Mouse (Mus musculus): Measurements from ENCODE around the gene Gm28308. TPM values are rescaled to one million over a fixed set of nuclear protein-coding genes. Genes with fewer than 3 reads are reported as not detected.

Gm28308 gene
- total and polyA plus RNA-seq, 2 experiments from 2014 or later = 2.2 TPM; not detected in 1

DNA sequence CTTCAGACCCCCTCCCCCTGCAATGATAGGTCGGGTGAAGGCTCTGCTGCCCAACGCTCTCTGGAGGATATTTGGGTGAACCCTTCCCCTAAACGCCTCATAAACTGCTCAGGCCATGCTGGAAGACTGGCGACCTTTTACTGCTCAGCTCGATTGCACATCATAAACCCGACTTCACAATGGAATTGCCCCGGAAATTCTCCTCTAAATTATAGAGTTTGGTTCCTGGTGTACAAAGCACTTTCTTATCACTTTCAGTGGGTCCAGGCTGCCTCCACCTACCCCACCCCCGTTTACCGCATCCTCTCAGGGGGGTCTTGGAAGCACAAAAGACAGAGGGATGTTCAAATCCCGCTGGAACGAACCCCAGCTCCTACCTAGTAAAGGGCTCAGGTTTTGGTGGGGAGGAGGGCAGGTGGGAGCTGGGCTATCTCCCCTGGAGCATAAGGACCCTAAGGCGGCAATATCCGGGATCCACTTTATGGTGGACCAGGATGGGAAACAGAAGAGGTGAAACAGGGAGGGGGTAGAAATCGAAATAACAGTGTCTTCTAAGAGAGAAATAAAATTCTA is 5.6 kb upstream of the Gm28308 start:
- WGBS = 8% methylated on average over 14 of the region's 14 CpGs
- Histone ChIP-seq H3K9me3 (ENCODE audit: low read length) (no peaks in the 10 kb centered on the region), H3K9ac (replicated peaks; ENCODE audit: low read length) (no peak overlapping the region), H3K4me2 (ENCODE audit: low read depth, low read length) (no peak overlapping the region), H3K4me3 (ENCODE audit: low read length) (no peak overlapping the region), H3K36me3 (ENCODE audit: insufficient read depth, low read length) (no peaks in the 10 kb centered on the region), H3K27me3 (ENCODE audit: insufficient read depth, low read length) (peaks cover 96% of the 10 kb centered on the region), H3K27ac (no peak overlapping the region), H3K4me1 (ENCODE audit: insufficient read depth, low read length) (no peaks in the 10 kb centered on the region)
- DNase-seq (ENCODE audit: low spot score) = no peak
- ATAC-seq = no peak
- no peak for TF ChIP-seq CTCF (IDR thresholded peaks at IDR 0.05; ENCODE audit: low read depth)

DNA sequence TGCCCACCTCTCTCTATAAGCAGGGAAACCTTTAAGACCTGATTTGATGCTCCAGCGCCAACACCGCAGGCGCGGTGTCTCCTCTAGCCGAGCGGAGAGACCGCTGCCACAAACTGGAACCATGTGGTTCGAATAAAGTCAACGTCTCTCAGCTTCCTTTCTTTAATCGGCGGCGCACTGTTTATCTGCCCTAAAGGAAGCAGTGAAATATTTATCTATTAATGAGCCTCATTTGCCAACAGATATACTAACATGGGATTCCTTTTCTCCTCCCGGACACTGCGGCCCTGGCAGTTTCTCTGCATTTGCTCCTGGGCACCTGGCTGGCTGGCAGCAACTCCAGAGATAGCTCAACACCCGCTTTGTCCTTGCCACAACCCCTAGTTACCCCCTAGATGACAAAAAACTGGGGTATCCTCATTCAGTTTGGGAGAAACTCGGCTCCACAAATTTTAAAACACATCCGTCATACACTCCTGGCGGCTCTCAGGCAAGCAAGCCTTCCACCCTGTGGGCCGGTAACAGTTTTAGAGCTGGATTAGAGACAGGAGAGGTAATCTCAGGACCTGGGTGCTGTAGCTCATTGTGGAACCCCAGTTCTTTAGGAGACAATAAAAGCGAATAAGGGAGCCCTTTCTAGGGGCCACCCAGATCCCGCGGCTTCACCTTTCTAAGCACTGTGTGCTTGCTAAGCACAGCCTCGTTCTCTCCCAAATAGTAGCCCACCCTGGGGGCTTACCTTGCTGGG is 4.9 kb upstream of the Gm28308 start:
- Histone ChIP-seq H3K4me1 (ENCODE audit: insufficient read depth, low read length) (no peaks in the 10 kb centered on the region), H3K27me3 (ENCODE audit: insufficient read depth, low read length) (peaks cover 97% of the 10 kb centered on the region), H3K4me2 (ENCODE audit: low read depth, low read length) (no peak overlapping the region), H3K27ac (no peak overlapping the region), H3K4me3 (ENCODE audit: low read length) (no peak overlapping the region), H3K9me3 (ENCODE audit: low read length) (no peaks in the 10 kb centered on the region), H3K36me3 (ENCODE audit: insufficient read depth, low read length) (no peaks in the 10 kb centered on the region), H3K9ac (replicated peaks; ENCODE audit: low read length) (no peak overlapping the region)
- no peak for DNase-seq (ENCODE audit: low spot score)
- no peak for ATAC-seq
- no peak for TF ChIP-seq CTCF (IDR thresholded peaks at IDR 0.05; ENCODE audit: low read depth)
- whole genome bisulfite sequencing = 6% methylated on average over 23 of the region's 23 CpGs

DNA sequence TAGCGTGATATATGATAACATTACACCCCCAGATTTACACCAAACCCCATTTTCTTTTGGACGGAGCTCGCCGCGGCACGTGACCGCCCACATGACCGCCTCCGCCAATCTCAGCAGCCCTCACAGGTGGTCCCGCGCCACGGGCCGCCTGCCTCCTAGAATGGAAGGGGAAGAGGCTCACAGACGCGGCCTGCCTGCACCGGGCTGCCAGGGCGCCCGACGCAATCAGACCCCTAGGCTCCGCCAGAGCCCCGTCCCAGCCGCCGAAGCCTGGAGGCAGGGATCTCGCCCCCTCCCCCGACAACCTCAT is 4.3 kb upstream of the Gm28308 start:
- no peak overlapping the region for H3K27ac ChIP-seq
- under 1% methylated on average over 25 of the region's 25 CpGs for WGBS
- ATAC-seq = no peak
- no peak overlapping the region for H3K9ac ChIP-seq (replicated peaks; ENCODE audit: low read length)
- no peaks in the 10 kb centered on the region for H3K36me3 ChIP-seq (ENCODE audit: insufficient read depth, low read length)
- no peak for DNase-seq (ENCODE audit: low spot score)
- no peaks in the 10 kb centered on the region for H3K4me1 ChIP-seq (ENCODE audit: insufficient read depth, low read length)
- H3K4me3 ChIP-seq (ENCODE audit: low read length) = peak overlapping the region; percentile 23
- peaks cover 96% of the 10 kb centered on the region for H3K27me3 ChIP-seq (ENCODE audit: insufficient read depth, low read length)
- no peak for TF ChIP-seq CTCF (IDR thresholded peaks at IDR 0.05; ENCODE audit: low read depth)
- no peaks in the 10 kb centered on the region for H3K9me3 ChIP-seq (ENCODE audit: low read length)
- peak overlapping the region; percentile 31; the same call in 1 of the 2 replicates for H3K4me2 ChIP-seq (ENCODE audit: low read depth, low read length)

DNA sequence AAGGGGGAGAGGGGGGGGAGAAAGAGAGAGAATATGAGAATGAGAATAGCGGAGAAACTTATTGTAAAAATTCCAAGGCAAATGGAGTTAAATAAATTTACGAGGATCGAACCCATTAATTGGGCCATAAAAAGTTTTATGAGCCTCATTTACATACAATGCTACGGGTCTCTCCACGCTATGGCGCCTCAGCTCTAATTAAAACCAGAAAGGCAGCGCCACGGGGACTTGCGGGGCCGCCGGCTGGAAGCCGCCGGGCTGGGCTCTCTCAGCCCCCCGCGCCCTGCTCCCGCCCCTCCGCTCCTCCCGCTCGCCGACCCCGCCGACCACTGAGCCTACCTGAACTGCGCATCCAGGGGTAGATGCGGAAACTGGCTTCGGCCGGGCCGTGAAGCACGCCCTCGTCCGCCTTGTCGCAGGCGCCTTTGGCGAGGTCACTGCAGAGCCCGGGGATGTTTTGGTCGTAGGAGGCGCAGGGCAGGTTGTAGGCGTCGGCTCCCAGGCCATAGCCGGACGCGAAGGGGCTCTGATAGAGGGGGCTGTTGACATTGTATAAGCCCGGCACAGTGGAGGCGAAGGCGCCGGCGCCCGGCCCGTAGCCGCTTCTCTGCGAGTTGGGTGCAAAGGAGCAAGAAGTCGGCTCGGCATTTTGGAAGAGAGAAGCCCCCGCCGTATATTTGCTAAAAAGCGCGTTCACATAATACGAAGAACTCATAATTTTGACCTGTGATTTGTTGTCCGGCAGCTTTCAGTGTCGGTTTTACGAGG is 3.7 kb upstream of the Gm28308 start:
- Histone ChIP-seq H3K4me3 (ENCODE audit: low read length) (peak overlapping the region; percentile 23), H3K36me3 (ENCODE audit: insufficient read depth, low read length) (no peaks in the 10 kb centered on the region), H3K27me3 (ENCODE audit: insufficient read depth, low read length) (peaks cover 96% of the 10 kb centered on the region), H3K9ac (replicated peaks; ENCODE audit: low read length) (no peak overlapping the region), H3K9me3 (ENCODE audit: low read length) (no peaks in the 10 kb centered on the region), H3K27ac (no peak overlapping the region), H3K4me2 (ENCODE audit: low read depth, low read length) (peak overlapping the region; percentile 31; the same call in 1 of the 2 replicates), H3K4me1 (ENCODE audit: insufficient read depth, low read length) (no peaks in the 10 kb centered on the region)
- DNase-seq (ENCODE audit: low spot score) (no peak), ATAC-seq (no peak)
- WGBS = 2% methylated on average over 60 of the region's 60 CpGs
- no peak for TF ChIP-seq CTCF (IDR thresholded peaks at IDR 0.05; ENCODE audit: low read depth)

DNA sequence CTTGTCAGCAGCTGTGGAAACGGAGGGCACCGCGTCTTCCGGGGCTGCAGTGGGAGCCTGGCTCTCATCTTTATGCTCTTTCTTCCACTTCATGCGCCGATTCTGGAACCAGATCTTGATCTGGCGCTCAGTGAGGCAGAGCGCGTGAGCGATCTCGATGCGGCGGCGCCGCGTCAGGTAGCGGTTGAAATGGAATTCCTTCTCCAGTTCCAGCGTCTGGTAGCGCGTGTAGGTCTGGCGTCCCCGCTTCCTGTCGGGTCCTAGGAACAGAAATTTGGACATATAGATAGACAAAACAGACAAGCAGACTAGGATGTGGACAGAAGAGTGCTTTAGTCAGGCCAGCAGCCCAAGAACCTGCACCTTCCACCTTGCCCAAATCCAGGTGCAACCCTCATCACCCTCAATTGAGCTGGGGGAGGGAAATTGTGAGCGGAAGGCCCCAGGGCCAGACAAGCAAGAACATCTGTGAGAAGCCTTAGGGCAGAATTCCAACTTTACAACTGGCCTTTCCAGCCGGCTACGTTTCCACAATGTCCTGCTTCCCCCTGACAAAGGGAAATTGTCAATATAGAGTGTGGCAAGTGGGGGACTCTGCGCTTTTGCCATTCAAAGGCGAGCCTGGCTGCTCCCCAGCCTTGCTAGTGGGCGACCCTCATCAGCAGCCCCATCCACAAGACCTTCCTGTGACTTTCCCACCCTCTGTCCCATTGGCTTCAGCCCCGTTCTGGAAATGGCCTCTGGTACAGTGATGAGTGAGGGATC is 2.8 kb upstream of the Gm28308 start:
- WGBS = 4% methylated on average over 30 of the region's 30 CpGs
- Histone ChIP-seq H3K27ac (no peak overlapping the region), H3K4me2 (ENCODE audit: low read depth, low read length) (no peak overlapping the region)

DNA sequence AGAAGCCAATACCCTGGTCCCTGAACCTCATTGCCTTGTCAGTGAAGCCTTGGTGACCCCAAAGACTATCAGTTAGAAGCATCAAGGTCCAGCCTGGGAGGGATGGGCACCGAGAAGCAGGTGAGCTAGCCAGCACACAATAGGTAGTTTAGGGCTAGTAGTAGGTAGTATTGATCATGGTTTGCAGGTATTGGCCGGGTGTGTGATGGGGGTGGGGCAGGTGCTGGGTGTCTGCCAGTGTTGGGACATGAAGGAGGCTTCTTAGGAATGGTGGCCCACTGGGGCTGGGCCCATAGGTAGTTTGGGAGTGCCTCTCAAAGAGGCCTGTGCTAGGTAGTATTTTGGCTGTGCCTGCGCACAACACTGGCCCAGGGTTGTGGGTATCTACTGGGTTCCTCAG is 1.9 kb upstream of the Gm28308 start:
- H3K36me3 ChIP-seq (ENCODE audit: insufficient read depth, low read length) = no peaks in the 10 kb centered on the region
- H3K4me3 ChIP-seq (ENCODE audit: low read length) = no peak overlapping the region
- no peak overlapping the region for H3K4me2 ChIP-seq (ENCODE audit: low read depth, low read length)
- no peak overlapping the region for H3K27ac ChIP-seq
- TF ChIP-seq CTCF (IDR thresholded peaks at IDR 0.05; ENCODE audit: low read depth) = no peak
- H3K9me3 ChIP-seq (ENCODE audit: low read length) = no peaks in the 10 kb centered on the region
- no peak overlapping the region for H3K9ac ChIP-seq (replicated peaks; ENCODE audit: low read length)
- no peak for DNase-seq (ENCODE audit: low spot score)
- no peak for ATAC-seq
- H3K27me3 ChIP-seq (ENCODE audit: insufficient read depth, low read length) = peaks cover 98% of the 10 kb centered on the region
- WGBS = 16% methylated on average over 3 of the region's 3 CpGs
- H3K4me1 ChIP-seq (ENCODE audit: insufficient read depth, low read length) = no peaks in the 10 kb centered on the region

More for the DNA sequence above, 2.8 kb upstream of the Gm28308 start:
- ATAC-seq (no peak), DNase-seq (ENCODE audit: low spot score) (no peak)
- Histone ChIP-seq H3K36me3 (ENCODE audit: insufficient read depth, low read length) (no peaks in the 10 kb centered on the region), H3K27me3 (ENCODE audit: insufficient read depth, low read length) (peaks cover 96% of the 10 kb centered on the region), H3K4me3 (ENCODE audit: low read length) (no peak overlapping the region), H3K9ac (replicated peaks; ENCODE audit: low read length) (no peak overlapping the region), H3K9me3 (ENCODE audit: low read length) (no peaks in the 10 kb centered on the region), H3K4me1 (ENCODE audit: insufficient read depth, low read length) (no peaks in the 10 kb centered on the region)
- no peak for TF ChIP-seq CTCF (IDR thresholded peaks at IDR 0.05; ENCODE audit: low read depth)
